Mouse (Mus musculus) gastrocnemius, adult 2 months (tissue): Measurements from ENCODE around the gene Hrc. TPM values are rescaled to one million over a fixed set of nuclear protein-coding genes. Genes with fewer than 3 reads are reported as not detected.
A peak's percentile ranks its signal among the peaks of the same experiment; 100 is the strongest.

ENCODE experiments used
- DNase-seq: peaks from one replicate; pipeline ENCODE4 v3.0.0; 2022
- H3K27ac ChIP-seq: fragments of 200-600 bp; 2 replicates; pipeline ENCODE4 v1.8.1; 2022; ENCODE audit warnings: mild to moderate bottlenecking
- H3K4me3 ChIP-seq: fragments of 200-600 bp; 2 replicates; pipeline ENCODE4 v1.8.1; 2022; ENCODE audit warnings: mild to moderate bottlenecking, moderate library complexity
- CTCF ChIP-seq: fragments of 200-600 bp; IDR thresholded peaks from 2 replicates; pipeline ENCODE4 v1.8.1; 2022; ENCODE audit warnings: antibody characterized with exemption, mild to moderate bottlenecking, moderate library complexity
- intact Hi-C: fragments of 180-260 bp; cut with DNase I; formaldehyde crosslinking; loops from one replicate; pipeline ENCODE4 v1.15.1; 2025
- total RNA-seq, 2 experiments: library from RNA; stranded (reverse); gene quantifications; 2 replicates each; pipeline ENCODE4 v1.2.3; 2021

Gene Hrc
- total RNA-seq, 2 experiments from 2014 or later: 818 to 1,018 TPM

DNA sequence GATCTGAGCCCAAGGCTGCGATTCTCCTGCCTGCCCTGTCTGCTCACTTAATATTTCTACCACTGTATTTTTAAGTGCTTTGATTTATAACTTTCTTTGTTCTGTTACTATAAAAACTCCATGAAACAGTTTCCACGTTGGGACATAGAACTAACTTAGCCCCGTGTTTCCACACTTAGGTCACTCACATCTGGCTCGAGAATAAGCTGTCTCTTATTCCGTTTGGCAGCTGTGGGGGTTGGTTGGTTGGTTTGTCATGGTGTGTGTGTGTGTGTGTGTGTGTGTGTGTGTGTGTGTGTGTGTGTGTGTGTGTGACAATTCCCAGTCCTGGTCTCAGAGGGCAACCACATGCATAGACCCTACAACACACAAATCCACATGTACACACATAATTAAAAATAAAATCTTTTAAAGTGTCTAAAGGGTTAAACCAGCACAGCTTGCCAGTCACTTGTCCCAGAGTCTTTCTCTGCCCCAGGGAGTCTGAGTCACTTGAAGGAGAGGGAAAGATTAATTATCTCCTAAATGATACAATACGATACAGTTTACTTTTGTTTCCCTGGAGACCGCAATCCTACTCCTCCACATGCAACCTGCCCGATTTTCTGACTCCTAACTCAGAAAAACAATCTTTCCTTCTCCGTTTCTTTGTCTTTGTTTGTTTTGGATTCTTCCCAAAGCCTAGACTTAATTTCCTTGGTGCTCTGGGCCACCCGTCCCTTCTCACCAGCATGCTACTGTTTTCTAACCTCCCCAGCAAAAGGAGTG lies 22.2 kb upstream of the Hrc start:
- peak overlapping the region; percentile 24 for H3K4me3 ChIP-seq
- intact Hi-C loops: no loop called here
- H3K27ac ChIP-seq: peak overlapping the region; percentile 58
- no peak for TF ChIP-seq CTCF
- DNase-seq: no peak

DNA sequence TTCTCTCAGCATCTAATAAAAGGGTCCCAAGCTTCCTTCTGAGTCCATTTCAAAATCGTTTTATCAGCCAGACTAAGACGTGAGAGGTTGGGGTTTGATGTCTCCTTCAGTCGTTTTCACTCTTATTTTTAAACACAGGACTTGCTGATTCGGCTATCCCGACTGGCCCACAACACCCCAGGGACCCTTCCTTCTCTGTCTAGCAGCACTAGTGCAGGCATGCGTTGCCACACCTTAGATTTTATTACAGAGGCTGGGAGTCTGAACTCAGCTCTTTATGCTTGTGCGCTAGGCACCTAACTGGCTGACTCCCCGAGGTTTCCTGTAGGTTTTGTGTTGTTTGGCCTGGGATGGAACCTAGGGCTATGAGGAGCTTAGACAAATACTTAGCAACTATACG lies 21.6 kb upstream of the Hrc start:
- DNase-seq: no peak
- intact Hi-C loops: no loop called here
- TF ChIP-seq CTCF: no peak
- Histone ChIP-seq H3K4me3 (peak overlapping the region; percentile 24), H3K27ac (peak overlapping the region; percentile 58)

DNA sequence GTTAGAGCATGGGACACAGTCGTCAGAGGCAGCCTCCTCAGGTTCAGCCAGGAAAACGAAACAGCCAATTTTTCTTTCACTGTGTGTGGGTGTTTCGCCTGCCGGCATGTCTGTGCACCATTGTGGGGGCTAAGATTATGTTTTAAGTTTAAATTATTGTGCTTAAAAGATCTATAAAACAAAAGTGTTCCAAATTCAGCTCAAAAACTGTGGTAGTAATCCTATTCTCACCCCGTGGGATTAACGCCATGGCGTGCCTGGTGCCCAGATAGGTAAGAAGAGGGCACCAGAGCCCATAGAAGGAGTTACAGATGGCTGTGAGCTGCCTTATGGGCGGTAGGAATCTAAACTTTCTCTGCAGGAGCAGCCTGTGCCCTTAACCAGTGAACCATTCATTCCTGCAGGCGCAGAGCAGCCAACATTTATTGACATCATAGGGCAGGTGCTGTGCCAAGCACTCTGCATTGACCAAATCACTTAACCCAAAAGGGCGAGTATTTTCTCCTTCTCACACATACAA lies 19.8 kb upstream of the Hrc start:
- no peak for DNase-seq
- Histone ChIP-seq H3K4me3 (no peak overlapping the region), H3K27ac (no peak overlapping the region)
- intact Hi-C loops: no loop called here
- no peak for TF ChIP-seq CTCF

DNA sequence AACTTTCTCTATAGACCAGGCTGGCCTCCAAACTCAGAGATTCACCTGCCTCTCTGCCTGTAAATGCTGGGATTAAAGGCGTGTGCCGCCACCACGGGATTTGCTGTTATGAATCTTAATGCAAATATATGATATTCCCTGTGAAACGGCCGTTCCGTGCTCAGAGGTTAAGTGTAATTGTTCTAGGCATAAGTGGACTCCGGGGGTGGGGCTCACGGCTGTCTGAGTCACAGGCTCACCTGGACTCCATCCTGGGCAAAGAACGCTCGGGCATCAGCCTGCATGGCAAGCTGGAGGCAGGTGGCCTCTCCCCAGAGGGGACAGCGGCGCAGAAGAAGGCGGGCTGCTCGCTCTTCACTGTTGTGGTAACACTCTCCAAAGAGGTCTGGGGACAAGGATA lies 18.6 kb upstream of the Hrc start:
- no peak for TF ChIP-seq CTCF
- H3K4me3 ChIP-seq: no peak overlapping the region
- no peak overlapping the region for H3K27ac ChIP-seq
- intact Hi-C loops: no loop called here
- DNase-seq: no peak

DNA sequence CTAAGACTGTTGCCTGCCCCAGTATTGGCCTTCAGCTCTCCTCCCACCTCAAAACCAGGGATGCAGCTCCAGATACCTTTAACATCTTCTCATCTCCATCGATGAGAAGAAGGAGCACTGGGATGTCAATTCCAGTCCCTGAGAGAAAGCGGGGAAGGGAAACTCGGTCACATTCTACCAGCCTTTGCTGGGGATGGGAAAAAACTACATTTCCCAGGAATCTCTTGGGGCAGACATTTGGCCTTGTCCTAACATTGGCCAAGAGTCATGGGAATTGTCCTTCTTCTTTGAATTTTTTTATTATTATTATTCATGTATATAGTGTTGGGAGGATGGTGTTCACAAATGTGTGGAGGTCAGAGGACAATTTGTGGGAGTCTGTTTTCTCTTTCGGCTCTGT lies 12.8 kb upstream of the Hrc start:
- intact Hi-C loops: no loop called here

DNA sequence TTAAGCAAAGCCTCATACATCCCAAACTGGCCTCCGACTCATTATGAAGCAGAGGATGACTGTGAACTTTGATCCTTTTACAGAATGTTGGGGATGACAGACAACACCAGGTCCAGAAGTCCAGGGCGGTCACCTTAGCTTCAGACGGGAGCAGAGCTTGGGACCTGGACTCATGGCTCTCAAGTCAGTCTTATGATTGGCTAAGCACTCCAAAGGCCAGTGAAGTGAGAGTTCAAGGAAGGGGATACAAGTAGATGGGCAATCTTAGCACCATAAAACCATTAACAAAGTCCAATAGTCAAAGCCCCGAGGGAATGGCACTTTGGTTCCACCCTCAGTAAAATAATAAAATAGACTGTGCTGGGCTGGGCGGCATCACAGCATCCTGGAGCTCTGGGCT lies 12.0 kb upstream of the Hrc start:
- no peak for TF ChIP-seq CTCF
- intact Hi-C loops: no loop called here
- H3K4me3 ChIP-seq: no peak overlapping the region

More for the DNA sequence above, 12.8 kb upstream of the Hrc start:
- no peak for TF ChIP-seq CTCF
- DNase-seq: no peak
- no peak overlapping the region for H3K4me3 ChIP-seq
- H3K27ac ChIP-seq: no peak overlapping the region

DNA sequence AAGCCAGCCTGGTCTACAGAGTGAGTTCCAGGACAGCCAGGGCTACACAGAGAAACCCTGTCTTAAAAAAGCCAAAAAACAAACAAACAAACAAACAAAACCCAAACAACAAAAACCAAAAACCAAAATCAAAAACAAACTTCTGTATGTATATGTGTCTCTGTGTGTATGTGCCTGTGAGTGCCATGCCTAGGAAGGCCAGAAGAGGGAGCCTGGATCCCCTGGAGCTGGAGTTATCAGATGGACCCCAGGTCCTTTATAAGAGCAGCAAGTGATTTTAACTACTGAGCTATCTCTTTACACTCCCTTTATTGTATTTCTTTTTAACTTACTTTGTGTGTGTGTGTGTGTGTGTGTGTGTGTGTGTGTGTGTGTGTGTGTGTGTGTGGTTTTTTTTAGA lies 9.3 kb upstream of the Hrc start:
- TF ChIP-seq CTCF: peak; percentile 36
- intact Hi-C loops: no loop called here
- no peak overlapping the region for H3K27ac ChIP-seq
- H3K4me3 ChIP-seq: no peak overlapping the region
- DNase-seq: no peak

More for the DNA sequence above, 12.0 kb upstream of the Hrc start:
- DNase-seq: no peak
- no peak overlapping the region for H3K27ac ChIP-seq

DNA sequence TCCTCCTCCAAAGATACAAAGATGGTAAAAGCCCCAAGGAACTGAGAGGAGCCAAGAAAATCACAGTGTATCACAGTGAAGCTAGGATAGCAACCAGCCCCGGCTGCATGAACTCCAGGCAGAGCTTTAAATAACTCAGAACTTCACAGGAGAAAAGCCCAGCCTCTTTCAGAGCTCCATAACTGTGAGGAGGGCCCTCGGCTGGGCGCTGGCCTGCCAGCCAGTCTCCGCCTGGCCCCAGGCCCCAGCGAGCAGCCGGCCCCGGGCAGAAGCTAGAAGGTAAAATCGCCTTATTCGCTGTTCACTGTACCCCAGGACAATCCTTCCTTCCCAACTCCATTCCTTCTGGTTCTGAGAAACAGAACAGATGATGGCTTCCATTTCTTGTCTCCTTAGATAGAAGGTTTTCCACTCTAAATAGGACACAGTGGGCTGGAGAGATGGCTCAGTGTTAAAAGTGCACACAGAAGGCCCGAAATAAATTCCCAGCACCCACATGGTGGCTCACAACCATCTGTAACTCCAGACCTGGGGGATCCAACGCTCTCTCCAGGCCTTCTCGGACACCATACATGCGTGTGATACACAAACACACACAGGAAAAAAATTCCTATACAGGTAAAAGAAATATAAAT lies 6.1 kb upstream of the Hrc start:
- peak; percentile 72 for DNase-seq
- H3K27ac ChIP-seq: peak overlapping the region; percentile 86
- intact Hi-C loops: no loop called here

DNA sequence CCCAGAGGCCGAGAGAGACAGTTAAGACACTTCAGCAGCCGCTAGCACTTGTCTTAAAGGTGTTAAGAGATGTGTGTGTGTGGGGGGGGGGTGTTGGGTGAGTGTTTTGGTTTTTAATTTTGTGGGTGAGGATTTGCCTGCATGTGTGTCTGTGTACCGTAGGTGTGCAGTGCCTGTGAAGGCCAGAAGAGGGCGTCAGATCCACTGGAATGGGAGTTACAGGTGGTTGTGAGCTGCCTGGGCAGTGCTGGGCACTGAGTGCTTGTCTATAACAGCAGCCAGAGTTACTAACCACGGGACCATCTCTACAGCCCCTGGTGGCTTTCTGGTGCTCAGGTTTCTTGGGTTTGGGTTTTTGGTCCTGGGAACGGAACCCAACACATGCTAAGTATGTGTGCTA lies 3.6 kb upstream of the Hrc start:
- TF ChIP-seq CTCF: peak; percentile 29; the same call in 1 of the 2 replicates
- Histone ChIP-seq H3K27ac (peak overlapping the region; percentile 99; the same call in 1 of the 2 replicates), H3K4me3 (no peak overlapping the region)
- no peak for DNase-seq
- intact Hi-C loops: no loop called here

More for the DNA sequence above, 6.1 kb upstream of the Hrc start:
- peak overlapping the region; percentile 45 for H3K4me3 ChIP-seq
- TF ChIP-seq CTCF: no peak

DNA sequence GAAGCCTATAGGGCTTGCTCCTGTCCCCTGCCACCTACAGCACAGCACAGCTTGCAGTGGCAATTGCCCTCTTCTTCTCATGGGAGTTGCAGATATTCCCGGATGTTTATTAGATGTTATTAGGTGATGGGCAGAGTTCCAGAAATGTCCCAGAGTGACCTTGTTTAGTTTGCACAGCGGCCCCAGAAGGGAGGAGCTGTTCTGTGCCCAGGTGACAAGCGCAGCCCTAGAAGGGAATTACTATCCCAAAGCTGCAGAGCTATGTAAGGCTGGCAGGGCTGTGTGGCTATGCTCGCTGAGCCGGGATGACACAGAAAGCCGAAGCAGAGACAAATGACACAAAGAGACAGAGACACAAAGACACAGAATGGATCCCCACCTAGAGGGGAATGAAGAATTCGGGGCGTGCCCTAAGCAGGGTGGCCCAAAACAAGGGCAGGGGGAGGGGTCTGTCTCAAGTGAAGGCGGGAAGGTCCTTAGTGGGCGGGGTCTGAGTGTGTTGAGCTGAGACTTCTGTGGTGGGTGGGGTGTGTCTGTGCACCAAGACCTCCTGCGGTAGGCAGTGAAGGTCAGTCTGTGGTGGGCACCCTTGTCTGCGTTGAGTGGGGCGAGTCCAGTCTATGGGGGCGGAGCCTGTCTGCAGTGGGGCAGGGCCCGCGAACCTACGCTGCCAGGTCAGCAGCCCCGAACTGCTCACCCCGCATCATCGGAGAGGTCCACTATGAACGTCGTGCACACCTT lies 2.2 kb upstream of the Hrc start:
- TF ChIP-seq CTCF: no peak
- intact Hi-C loops: no loop called here
- Histone ChIP-seq H3K4me3 (peak overlapping the region; percentile 90), H3K27ac (peak overlapping the region; percentile 99)
- DNase-seq: peak; percentile 65

DNA sequence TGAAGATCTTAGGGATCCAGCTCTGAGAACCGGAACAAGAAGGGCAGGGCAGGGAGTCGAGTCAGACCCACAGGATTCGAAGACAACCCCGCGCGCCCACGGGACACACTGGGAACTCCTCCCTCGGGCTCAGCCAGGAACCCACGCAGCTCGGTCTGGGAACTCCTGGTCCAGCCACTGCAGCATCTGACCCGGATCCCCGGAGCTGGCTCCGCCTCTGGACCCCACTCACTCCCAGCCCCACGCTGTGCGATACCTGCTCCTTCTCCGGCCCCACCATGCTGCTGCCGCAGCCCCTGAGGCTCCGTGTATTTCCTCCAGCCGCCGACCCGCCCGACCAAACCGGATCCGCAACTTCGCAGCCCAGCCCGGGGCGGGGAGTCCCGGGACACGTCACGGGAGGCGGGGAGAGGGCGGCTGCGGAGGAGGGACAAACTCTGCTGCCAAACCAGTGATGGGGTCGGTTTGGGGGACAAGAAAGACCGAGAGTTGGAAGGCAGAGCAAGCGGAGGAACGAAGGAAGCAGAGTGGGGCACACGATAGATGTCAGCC lies 1.6 kb upstream of the Hrc start, which contains the start of gene Trpm4:
Gene Trpm4, minus strand, starts transcription at position 350 of the 552 bp plus-strand sequence.
- Histone ChIP-seq H3K4me3 (peak within 1 kb of the TSS; percentile 90), H3K27ac (peak within 1 kb of the TSS; percentile 99)
- no peak for TF ChIP-seq CTCF
- DNase-seq: peak; percentile 96
- intact Hi-C loops: no loop called here

DNA sequence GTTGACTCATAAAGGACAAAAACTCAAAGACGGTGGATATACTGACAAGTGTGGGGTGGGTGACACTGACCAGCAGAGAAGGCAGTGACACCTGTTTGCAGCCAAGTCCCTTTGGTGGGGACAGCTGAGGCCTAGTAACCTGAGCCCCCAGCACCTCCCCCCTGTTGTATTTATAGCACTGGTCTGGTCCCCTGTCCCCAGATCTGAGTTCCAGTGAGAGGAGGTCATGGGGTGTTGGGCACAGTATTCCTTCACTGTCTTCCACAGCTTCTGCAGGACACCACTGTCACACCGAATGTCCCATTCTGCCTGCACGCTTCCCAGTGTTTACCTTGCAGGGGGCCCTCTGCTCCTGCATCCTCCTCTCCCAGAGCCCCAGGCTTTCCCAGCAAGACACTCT lies 485 bp upstream of the Hrc start:
- peak; percentile 87 for DNase-seq
- no peak for TF ChIP-seq CTCF
- intact Hi-C loops: no loop called here
- Histone ChIP-seq H3K4me3 (peak overlapping the region; percentile 90), H3K27ac (peak overlapping the region; percentile 99)
